Mouse (Mus musculus) limb, embryonic 11.5 days (tissue): ENCODE results near the gene Pacsin2. TPM values are rescaled to one million over a fixed set of nuclear protein-coding genes. Genes with fewer than 3 reads are reported as not detected.

ENCODE experiments used
- ATAC-seq: fragments of 200-750 bp; cut with Nextera tagmentation; 2 replicates; pipeline ENCODE4 v1.8.0; 2017; ENCODE audit warnings: low read depth; ENCODE audit not compliant: insufficient number of reproducible peaks, low FRiP score, low TSS enrichment
- DNase-seq: peaks from one replicate; pipeline ENCODE4 v3.0.0-alpha.2; 2015; ENCODE audit warnings: low spot score
- H3K27ac ChIP-seq: fragments of 300-500 bp; sonication (generic); replicated peaks from 2 replicates; pipeline ENCODE4 v1.5.1; 2014; ENCODE audit warnings: low read depth, mild to moderate bottlenecking, low read length
- H3K27me3 ChIP-seq: fragments of 300-500 bp; sonication (generic); 2 replicates; pipeline ENCODE4 v1.6.1; 2014; ENCODE audit warnings: mild to moderate bottlenecking, low read length, mixed read lengths; ENCODE audit not compliant: control insufficient read depth, insufficient read depth
- H3K36me3 ChIP-seq: fragments of 300-500 bp; sonication (generic); 2 replicates; pipeline ENCODE4 v1.6.1; 2014; ENCODE audit warnings: mild to moderate bottlenecking, low read length, moderate library complexity, mixed read lengths; ENCODE audit not compliant: control insufficient read depth, insufficient read depth
- H3K4me1 ChIP-seq: fragments of 300-500 bp; sonication (generic); 2 replicates; pipeline ENCODE4 v1.6.1; 2014; ENCODE audit warnings: low read length, mixed read lengths; ENCODE audit not compliant: control insufficient read depth, insufficient read depth
- H3K4me2 ChIP-seq: fragments of 300-500 bp; sonication (generic); 2 replicates; pipeline ENCODE4 v1.6.1; 2014; ENCODE audit warnings: low read depth, mild to moderate bottlenecking, moderate library complexity; ENCODE audit not compliant: severe bottlenecking
- H3K4me3 ChIP-seq: fragments of 300-500 bp; sonication (generic); 2 replicates; pipeline ENCODE4 v1.5.1; 2014; ENCODE audit warnings: low read depth, low read length
- H3K9ac ChIP-seq: fragments of 300-500 bp; sonication (generic); 2 replicates; pipeline ENCODE4 v1.6.1; 2014; ENCODE audit warnings: mild to moderate bottlenecking, low read length
- H3K9me3 ChIP-seq: fragments of 300-500 bp; sonication (generic); 2 replicates; pipeline ENCODE4 v1.6.1; 2016; ENCODE audit warnings: low read length; ENCODE audit not compliant: control insufficient read depth
- WGBS: fragments of 180-500 bp; shearing (Covaris S2); extraction: QIAGEN DNeasy Blood & Tissue Kit; methylation state at CpG from one replicate; pipeline ENCODE4 v1.1.7; 2014; 5-methylcytosine and 5-hydroxymethylcytosine counted together
- polyA plus RNA-seq: library from polyadenylated mRNA; unstranded; fragments of >200 nt; fragmentation: Nextera tagmentation; extraction: Ambion mirVana; gene quantifications from 2 replicates; pipeline ENCODE4 v1.2.1, GENCODE M21; 2014

Gene Pacsin2
- polyA plus RNA-seq, 1 experiment from 2014 or later: 45.4 TPM

DNA sequence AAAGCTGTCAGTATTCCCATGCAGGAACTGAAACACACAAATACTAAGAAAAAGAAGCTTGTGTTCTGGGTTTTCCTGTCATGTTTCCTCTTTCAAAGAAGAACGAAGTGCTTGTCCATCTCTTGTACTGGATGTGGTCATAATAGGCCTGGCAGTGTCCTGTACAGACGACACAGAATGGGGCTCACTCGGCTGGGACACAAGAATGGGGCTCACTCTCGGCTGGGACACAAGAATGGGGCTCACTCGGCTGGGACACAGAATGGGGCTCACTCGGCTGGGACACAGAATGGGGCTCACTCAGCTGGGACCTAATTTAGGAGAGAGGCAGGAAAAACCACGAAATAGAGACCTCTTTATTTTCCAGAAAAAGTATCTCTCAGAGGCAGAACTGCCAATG lies 34.0 kb downstream of the Pacsin2 start:
- Histone ChIP-seq H3K9me3 (no peaks in the 10 kb centered on the region), H3K36me3 (no peaks in the 10 kb centered on the region), H3K4me2 (no peak overlapping the region), H3K27ac (no peak overlapping the region), H3K9ac (no peak overlapping the region), H3K4me3 (no peak overlapping the region), H3K4me1 (peaks cover 15% of the 10 kb centered on the region), H3K27me3 (no peaks in the 10 kb centered on the region)
- DNase-seq (no peak), ATAC-seq (no peak)
- 76% methylated on average over 7 of the region's 7 CpGs for WGBS

DNA sequence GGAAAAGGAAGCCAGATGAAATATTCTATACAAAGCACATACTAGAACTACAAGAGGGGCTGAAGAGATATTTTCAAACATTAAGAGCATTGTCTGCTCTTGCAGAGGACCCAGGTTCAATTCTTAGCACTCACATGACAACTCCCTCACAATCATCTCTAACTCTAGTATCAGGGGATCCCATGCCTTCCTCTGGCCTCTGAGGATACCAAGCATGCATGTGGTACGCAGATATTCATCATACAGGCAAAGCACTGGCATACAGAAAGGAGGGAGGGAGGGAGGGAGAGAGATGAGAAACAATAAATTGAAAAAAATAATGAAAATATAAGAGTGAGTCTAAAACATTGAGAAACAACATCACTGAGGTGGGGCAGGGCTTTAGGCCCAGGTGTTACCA lies 35.8 kb downstream of the Pacsin2 start:
- Histone ChIP-seq H3K27me3 (no peaks in the 10 kb centered on the region), H3K4me1 (peaks cover 15% of the 10 kb centered on the region), H3K9me3 (no peaks in the 10 kb centered on the region), H3K27ac (no peak overlapping the region), H3K36me3 (no peaks in the 10 kb centered on the region), H3K9ac (no peak overlapping the region), H3K4me2 (no peak overlapping the region), H3K4me3 (no peak overlapping the region)
- no peak for DNase-seq
- no peak for ATAC-seq
- WGBS: 83% methylated on average over 1 of the region's 1 CpGs

DNA sequence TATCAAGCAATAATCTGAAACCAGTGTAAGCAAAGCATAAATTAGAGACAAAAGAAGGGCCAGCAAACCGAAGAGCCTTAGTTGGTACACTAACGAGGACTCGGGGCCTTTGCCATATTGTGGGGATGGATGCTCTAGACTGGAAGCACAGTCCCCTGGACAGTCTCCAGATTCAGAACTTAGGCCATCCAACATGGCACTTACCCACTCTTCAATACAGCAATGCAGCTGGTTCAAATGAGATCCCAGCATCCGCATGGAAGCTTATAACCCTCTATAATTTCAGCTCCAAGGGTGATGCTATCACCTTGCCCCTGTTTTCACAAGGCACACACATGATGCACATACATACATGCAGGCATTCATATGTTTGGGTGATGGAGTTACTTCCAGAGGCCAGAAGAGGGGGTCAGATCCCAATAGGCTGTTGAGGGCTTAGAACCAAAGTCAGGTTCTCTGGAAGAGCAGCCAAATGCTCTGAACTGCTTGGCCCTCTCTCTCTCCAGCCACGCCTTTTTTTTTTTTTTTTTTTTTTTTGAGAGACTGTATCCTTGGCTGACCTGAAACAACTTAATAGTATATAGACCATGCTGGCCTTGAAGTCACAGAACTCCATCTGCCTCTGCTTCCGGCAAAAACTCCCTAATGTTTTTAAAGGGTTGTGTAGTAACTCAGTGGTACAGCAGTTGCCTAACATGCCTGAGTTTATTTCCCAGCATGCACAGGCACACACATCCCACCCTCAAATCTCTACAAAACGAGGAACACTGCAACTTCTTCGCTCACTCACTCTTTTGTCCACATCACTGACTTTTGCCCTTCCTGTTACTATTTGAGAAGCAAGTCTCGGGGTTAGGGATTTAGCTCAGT lies 36.9 kb downstream of the Pacsin2 start:
- no peak overlapping the region for H3K4me3 ChIP-seq
- WGBS: 71% methylated on average over 9 of the region's 9 CpGs
- DNase-seq: no peak
- H3K9me3 ChIP-seq: no peaks in the 10 kb centered on the region
- no peaks in the 10 kb centered on the region for H3K27me3 ChIP-seq
- H3K27ac ChIP-seq: no peak overlapping the region
- H3K4me2 ChIP-seq: no peak overlapping the region
- H3K9ac ChIP-seq: no peak overlapping the region
- H3K4me1 ChIP-seq: peaks cover 9% of the 10 kb centered on the region
- no peak for ATAC-seq
- H3K36me3 ChIP-seq: no peaks in the 10 kb centered on the region

DNA sequence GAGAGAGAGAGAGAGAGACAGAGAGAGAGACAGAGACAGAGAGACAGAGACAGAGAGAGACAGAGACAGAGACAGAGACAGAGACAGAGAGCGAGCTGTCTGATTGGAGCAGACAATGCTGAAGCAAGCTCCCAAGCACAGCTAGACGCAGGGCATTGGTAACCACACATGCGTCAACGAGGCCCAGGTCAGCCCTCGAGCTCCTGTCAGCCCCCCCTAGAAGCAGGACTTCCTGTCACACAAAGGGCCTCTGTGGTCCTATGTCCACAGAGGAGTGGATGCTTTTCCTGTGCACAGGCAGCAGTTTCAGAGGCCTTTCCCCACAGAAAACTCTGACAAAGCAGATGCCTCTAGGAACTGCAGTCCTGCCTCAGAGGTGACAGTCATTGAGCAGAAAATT lies 38.6 kb downstream of the Pacsin2 start:
- no peaks in the 10 kb centered on the region for H3K36me3 ChIP-seq
- no peaks in the 10 kb centered on the region for H3K27me3 ChIP-seq
- DNase-seq (no peak), ATAC-seq (no peak)
- H3K9me3 ChIP-seq: no peaks in the 10 kb centered on the region
- H3K9ac ChIP-seq: no peak overlapping the region
- H3K4me1 ChIP-seq: peaks cover 7% of the 10 kb centered on the region; the same call in 1 of the 2 replicates
- no peak overlapping the region for H3K4me2 ChIP-seq
- 0 out of 2 replicates have a peak overlapping the region, but pooled peaks have one; percentile 21 for H3K27ac ChIP-seq
- 40% methylated on average over 5 of the region's 5 CpGs for whole genome bisulfite sequencing
- no peak overlapping the region for H3K4me3 ChIP-seq

DNA sequence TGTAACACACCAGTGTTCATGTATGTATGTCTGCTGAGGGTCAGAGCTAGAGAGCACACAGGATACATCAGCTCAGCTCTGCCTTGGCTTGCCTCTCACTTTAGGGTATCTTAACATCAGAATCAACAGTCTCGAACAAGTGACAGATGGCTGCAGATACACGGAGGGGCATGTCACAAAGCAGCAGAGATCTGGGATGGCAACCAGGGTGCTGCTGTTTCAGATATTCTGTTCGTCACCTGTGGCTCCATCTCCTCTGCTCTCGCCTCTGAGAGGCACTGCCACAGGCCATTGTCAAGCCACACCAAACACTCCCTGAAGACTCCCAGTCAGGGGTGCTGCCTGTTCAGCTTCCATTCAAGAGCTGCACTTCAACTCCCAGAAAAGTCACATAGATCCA lies 39.1 kb downstream of the Pacsin2 start:
- H3K4me1 ChIP-seq: peaks cover 7% of the 10 kb centered on the region; the same call in 1 of the 2 replicates
- 72% methylated on average over 4 of the region's 4 CpGs for WGBS
- DNase-seq: no peak
- no peaks in the 10 kb centered on the region for H3K36me3 ChIP-seq
- H3K9ac ChIP-seq: no peak overlapping the region
- no peak overlapping the region for H3K27ac ChIP-seq
- H3K27me3 ChIP-seq: no peaks in the 10 kb centered on the region
- H3K9me3 ChIP-seq: no peaks in the 10 kb centered on the region
- no peak for ATAC-seq
- no peak overlapping the region for H3K4me3 ChIP-seq
- no peak overlapping the region for H3K4me2 ChIP-seq

DNA sequence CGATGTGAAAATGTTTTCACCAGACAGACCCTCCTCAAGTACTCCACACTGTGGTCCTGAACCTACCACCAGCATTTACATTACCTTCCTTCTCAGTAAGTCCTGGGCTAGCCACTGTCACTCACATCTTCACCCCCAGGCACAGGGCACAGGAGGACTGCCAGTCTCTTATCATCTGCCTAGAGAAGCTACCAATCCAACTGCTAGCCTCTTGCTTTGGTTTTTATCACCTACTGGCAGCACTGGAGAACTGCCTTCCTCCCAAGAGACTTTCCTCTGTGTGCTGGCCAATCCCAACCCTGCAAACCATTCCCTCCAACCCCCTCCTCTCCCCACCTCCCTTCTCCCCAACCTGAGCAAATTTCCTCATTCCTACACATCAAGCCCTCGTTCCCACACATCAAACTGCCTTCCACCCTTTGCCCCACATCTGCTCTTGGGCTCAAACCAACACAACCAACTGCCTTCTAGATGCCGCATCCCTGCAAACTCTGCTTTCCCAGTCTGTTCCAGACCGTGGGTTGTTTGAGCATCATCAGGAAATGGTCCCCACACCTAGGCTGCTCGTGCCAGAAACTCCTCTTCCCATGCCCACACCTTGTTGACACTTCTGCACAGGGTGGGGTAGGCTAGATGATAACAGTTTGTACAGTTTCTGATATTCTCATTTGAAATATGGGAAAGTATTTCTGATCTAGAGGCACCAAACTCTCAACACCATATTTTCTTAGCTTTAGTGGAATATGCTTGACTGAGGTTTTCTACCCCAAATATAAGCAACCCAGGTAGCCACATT lies 40.6 kb downstream of the Pacsin2 start:
- H3K4me1 ChIP-seq: peaks cover 7% of the 10 kb centered on the region; the same call in 1 of the 2 replicates
- WGBS: 67% methylated on average over 5 of the region's 5 CpGs
- no peaks in the 10 kb centered on the region for H3K9me3 ChIP-seq
- no peaks in the 10 kb centered on the region for H3K27me3 ChIP-seq
- no peaks in the 10 kb centered on the region for H3K36me3 ChIP-seq
- no peak overlapping the region for H3K4me2 ChIP-seq
- ATAC-seq: no peak
- H3K27ac ChIP-seq: no peak overlapping the region
- DNase-seq: no peak
- H3K4me3 ChIP-seq: no peak overlapping the region
- H3K9ac ChIP-seq: no peak overlapping the region

DNA sequence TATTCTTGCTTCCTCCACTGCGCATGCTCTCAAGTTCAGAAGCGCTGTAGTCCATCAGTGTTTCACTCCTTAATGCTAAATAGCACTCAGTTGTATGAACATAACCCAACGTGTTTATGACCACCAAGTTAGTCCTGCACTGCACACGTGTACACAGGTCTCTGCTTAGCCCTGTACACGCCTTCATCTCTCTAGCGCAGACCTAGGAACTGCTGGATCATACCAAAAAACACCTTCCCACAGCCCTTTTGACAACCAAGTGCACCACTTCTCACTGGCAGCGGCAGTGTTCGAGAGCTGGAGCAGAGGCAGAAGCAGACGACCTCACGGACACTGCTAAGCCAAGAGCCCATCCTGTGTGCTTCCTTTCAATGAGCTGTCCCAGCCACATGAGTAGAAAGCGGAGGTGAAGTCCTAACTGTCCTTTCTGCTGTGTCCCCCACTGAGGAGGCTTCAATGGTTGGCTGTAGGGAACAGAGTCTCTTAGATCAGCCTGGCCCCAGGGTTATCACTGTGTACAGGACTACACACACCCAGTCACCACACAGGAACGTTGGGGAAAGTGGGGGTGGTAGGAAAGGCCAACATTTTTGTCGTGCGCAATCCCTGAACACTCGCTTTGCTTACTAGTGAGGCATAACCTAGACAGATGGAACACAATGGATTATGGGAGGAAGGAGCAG lies 42.0 kb downstream of the Pacsin2 start:
- 93% methylated on average over 15 of the region's 15 CpGs for WGBS
- Histone ChIP-seq H3K9ac (no peak overlapping the region), H3K4me1 (peaks cover 7% of the 10 kb centered on the region; the same call in 1 of the 2 replicates), H3K27ac (no peak overlapping the region), H3K27me3 (no peaks in the 10 kb centered on the region), H3K36me3 (no peaks in the 10 kb centered on the region), H3K4me3 (no peak overlapping the region), H3K9me3 (no peaks in the 10 kb centered on the region), H3K4me2 (no peak overlapping the region)
- DNase-seq (no peak), ATAC-seq (no peak)

DNA sequence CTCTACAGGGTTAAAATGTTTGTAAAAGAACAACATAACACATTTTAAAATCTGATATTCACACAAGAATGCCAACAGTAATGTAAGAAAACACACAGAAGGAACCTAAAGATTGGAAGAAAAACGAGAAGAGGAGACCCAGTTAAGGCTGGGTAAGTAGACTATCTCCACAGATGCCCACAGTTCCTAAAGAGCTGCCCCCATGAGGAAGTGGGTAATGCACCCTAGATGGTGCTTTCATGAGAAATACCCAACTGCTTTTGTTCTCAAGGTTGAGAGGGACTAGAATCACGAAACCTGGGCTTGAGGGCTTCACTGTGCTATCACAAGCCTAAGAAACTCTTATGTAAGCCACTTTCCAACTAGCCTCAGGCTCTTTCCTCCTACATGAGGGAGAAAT lies 44.8 kb downstream of the Pacsin2 start:
- WGBS: 79% methylated on average over 2 of the region's 2 CpGs
- no peak for ATAC-seq
- Histone ChIP-seq H3K36me3 (no peaks in the 10 kb centered on the region), H3K27ac (no peak overlapping the region), H3K27me3 (no peaks in the 10 kb centered on the region), H3K9ac (no peak overlapping the region), H3K4me2 (no peak overlapping the region), H3K4me3 (no peak overlapping the region), H3K9me3 (no peaks in the 10 kb centered on the region), H3K4me1 (no peaks in the 10 kb centered on the region)
- DNase-seq: no peak
